Mouse (Mus musculus) right cerebral cortex, adult 18-20 months (tissue): ENCODE measurements at regions not wholly inside any gene's neighbourhood (a gene's known extent, or its start where the extent isn't known, plus 50 kb on each side); places are given as distances from the start of the nearest gene placed in this dataset.
A peak's percentile ranks its signal among the peaks of the same experiment; 100 is the strongest.
"Not testable (repeated sequence)": the region's sequence is repeated elsewhere in the genome, so short reads cannot be mapped to it uniquely, and the experiment has no call there.

ENCODE experiments used
- DNase-seq: peaks from one replicate; pipeline ENCODE4 v3.0.0; 2022; ENCODE audit warnings: mixed read lengths

DNA sequence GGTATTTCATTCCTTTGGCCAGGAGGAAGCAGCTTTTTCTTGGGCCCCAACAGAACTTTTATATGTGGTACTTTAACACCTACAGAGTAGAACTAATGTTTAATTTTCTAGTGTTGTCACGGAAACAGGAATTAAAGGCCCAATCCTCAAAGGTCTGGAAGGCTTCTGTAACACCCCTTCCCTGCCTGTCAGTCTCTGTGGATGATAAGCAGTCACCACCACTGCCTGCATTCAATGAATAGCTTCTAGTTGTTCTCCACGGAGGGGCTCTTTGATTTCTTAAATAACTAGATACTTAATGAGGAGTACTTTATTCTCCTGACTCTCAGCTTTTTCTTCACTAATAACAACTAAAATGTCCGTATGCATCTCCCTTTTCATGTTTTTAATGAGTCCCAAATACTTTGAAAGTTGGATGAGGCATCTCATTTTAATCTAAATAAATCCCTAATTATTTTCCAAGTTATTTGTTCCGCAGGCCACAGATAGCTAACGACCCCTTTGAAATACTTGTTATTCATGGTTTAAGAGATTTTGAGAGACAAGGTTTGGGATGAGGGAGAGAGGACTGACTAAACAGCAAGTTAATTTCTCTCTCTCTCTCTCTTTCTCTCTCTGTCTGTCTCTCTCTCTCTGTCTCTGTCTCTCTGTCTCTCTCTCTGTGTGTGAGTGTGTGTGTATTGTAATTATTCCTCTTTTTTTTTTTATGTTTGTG, 686.0 kb upstream of the Ghitm start:
- DNase-seq: no peak

DNA sequence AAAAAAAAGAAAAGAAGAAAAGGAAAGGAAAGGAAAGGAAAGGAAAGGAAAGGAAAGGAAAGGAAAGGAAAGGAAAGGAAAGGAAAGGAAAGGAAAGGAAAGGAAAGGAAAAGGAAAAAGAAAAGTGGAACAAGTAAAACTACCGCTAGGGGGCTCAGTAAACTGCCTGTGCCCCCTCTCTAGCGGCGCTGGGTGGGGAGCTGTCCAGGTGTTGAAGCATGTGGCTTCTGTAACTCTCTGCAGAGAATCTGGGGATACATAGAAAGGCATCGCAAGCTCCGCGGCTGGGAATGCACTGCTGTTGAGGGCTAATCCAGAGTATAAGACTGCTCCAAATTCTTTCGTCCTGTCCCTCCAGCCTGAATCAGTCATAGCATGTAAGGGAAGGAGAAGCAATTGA, 684.9 kb upstream of the Ghitm start:
- DNase-seq: no peak

DNA sequence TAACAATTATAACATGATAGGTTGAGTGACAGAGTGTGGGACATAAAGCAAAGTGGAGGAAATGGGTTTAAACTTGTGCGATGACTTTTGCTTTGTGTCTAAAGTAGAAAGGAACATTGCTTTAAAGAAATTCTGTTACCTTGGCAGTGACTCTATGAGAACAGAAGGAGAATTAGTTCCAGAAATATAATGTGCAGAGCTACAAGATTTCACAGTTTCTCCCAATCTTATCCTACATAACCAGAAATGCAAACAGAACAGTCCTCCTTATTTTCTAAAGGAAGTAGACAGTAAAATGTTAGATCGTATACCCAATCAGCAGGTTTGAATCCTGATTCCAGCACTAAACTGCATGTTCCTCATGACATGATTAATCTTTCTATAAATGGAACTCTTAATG, 660.6 kb upstream of the Ghitm start:
- DNase-seq: no peak

DNA sequence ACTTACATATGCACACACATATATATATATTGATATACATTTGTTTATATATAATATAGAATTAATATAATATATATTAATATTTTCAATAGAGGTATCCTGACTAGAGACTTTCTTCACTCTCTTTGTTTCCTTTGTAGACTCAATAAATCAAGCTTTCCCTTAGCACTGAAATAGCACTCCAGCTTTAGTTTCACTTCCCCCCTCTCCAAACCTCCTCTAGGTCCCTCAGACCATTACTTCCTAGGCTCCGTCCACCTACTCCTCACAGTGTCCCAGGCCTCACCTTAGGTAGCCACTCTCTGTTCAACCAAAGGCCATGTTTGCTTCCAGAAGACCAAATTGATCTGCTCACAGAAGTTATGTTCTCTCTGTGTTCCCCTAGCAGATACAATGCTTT, 630.7 kb upstream of the Ghitm start:
- no peak for DNase-seq

DNA sequence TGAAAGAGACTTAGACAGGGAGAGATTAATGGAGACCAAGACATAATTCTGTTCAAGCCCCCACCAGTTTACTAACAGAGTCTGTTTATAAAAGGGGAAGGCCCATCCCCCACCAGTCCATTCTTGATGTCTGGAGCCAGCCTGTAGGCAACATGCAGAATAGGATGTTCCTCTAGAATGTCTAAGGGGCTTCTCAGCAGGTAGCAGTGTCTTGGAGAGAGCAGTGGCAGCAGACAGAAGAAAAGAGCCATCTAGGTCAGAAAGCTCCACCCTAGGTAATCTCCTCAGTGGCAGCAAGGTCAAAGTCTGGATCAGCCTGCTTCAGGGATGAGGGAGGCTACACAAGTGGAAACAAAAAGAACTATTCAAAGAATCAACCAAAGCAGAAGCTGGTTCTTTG, 614.6 kb upstream of the Ghitm start:
- DNase-seq: not testable (repeated sequence)

DNA sequence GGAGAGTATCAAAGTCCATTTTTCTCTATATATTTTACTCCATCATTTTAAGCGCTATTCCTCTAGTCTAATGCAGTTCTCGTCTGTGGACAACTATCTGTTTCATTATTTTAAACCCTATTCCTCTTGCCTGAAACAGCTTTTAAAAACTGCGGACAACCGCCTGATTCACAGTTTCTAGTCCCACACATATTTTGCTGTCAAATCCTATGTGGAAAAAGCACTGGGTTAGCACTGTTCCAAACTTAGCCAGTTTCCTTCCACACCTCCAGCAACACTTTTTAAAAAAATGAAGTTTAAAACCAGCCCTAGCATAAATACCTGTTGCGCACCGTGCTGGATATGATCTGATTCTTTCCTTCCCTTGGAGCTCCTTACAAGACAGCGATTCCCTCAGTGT, 614.1 kb upstream of the Ghitm start:
- peak; percentile 4 for DNase-seq

DNA sequence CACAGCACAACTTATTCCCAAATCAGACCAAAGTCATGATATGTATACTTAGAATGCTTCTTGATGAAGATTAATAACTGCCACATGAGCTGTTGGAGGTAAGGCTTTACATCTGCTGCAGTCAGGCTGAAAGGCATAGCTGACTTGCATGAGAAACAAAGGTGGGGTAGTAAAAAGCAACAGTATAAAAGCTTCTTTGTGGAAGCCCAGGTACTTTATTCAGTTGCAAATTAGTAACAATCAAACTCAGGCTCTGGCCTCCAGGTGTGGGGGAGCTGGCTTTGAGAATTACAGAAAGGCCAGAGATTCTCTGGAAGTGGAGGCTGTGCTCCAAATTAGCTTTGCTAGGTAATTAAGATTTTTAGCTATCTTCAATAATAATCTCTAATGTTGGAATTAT, 608.0 kb upstream of the Ghitm start:
- DNase-seq: no peak

DNA sequence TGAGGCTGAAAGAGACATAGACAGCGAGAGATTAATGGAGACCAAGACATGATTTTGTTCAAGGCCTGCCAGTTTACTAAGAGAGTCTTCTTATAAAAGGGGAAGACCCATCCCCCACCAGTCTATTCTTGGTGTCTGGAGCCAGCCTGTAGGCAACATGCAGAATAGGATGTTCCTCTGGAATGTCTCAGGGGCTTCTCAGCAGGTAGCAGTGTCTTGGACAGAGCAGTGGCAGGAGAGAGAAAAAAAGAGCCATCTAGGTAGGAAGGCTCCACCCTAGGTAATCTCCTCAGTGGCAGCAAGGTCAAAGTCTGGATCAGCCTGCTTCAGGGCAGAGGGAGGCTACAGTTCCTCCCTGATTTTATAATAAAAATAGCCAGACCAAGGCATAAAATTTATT, 607.4 kb upstream of the Ghitm start:
- DNase-seq: not testable (repeated sequence)
